Mouse (Mus musculus): ENCODE results near the gene Nrl. TPM values are rescaled to one million over a fixed set of nuclear protein-coding genes. Genes with fewer than 3 reads are reported as not detected.

Nrl gene
- polyA plus RNA-seq, 1 experiment = not detected

- Histone ChIP-seq H3K36me3 (ENCODE audit: control insufficient read depth, insufficient read depth) (no peaks in the 10 kb centered on the region), H3K79me2 (ENCODE audit: control insufficient read depth, insufficient read depth) (no peaks in the 10 kb centered on the region), H3K79me3 (ENCODE audit: low read depth) (no peaks in the 10 kb centered on the region), H3ac (ENCODE audit: control insufficient read depth, insufficient read length, low read depth) (no peak overlapping the region), H3K27me3 (ENCODE audit: control insufficient read depth, insufficient read depth, insufficient read length) (peaks cover 39% of the 10 kb centered on the region), H3K4me3 (ENCODE audit: insufficient read depth, poor library complexity, severe bottlenecking) (no peak overlapping the region)
- TF ChIP-seq MYOD1 (IDR thresholded peaks at IDR 0.05; ENCODE audit: control insufficient read depth, insufficient read length, low read depth) (no peak), MAX (IDR thresholded peaks at IDR 0.05) (no peak), CTCF (IDR thresholded peaks at IDR 0.05; ENCODE audit: control insufficient read depth, insufficient read depth, insufficient read length) (no peak), MYOG (IDR thresholded peaks at IDR 0.05; ENCODE audit: control insufficient read depth, extremely low read depth, insufficient read length) (no peak)
These were observed 55.0 kb downstream of the Nrl start for GRCm38 (mm10) chr14:55469821-55470220.

- no peaks in the 10 kb centered on the region for H3K79me3 ChIP-seq (ENCODE audit: low read depth)
- no peak for TF ChIP-seq MYOD1 (IDR thresholded peaks at IDR 0.05; ENCODE audit: control insufficient read depth, insufficient read length, low read depth)
- TF ChIP-seq FOSL1 (IDR thresholded peaks at IDR 0.05; ENCODE audit: insufficient read depth, low read length, poor library complexity, severe bottlenecking) = no peak
- no peak for TF ChIP-seq CEBPB (IDR thresholded peaks at IDR 0.05; ENCODE audit: low read depth)
- no peak for TF ChIP-seq MAX (IDR thresholded peaks at IDR 0.05)
- no peak for TF ChIP-seq CTCF (IDR thresholded peaks at IDR 0.05; ENCODE audit: control insufficient read depth, insufficient read depth, insufficient read length)
- TF ChIP-seq MYOG (IDR thresholded peaks at IDR 0.05; ENCODE audit: control insufficient read depth, extremely low read depth, insufficient read length) = no peak
- TF ChIP-seq USF1 (IDR thresholded peaks at IDR 0.05; ENCODE audit: low read depth) = no peak
These were observed 55.7 kb downstream of the Nrl start for GRCm38 (mm10) chr14:55469041-55469440.

More at GRCm38 (mm10) chr14:55469041-55469440, 55.7 kb downstream of the Nrl start:
- no peaks in the 10 kb centered on the region for H3K36me3 ChIP-seq (ENCODE audit: control insufficient read depth, insufficient read depth)
- H3K4me3 ChIP-seq (ENCODE audit: insufficient read depth, poor library complexity, severe bottlenecking) = no peak overlapping the region
- no peaks in the 10 kb centered on the region for H3K79me2 ChIP-seq (ENCODE audit: control insufficient read depth, insufficient read depth)
- no peak overlapping the region for H3ac ChIP-seq (ENCODE audit: control insufficient read depth, insufficient read length, low read depth)
- peaks cover 43% of the 10 kb centered on the region for H3K27me3 ChIP-seq (ENCODE audit: control insufficient read depth, insufficient read depth, insufficient read length)

Other genes starting within 250 kb of the Nrl start
- gene Dhrs4, start 46.2 kb downstream of the Nrl start, polyA plus RNA-seq (2012; fragmentation: generic; extraction: Trizol) = 45.9 TPM
- gene Carmil3, start 34.3 kb downstream of the Nrl start, polyA plus RNA-seq (2012; fragmentation: generic; extraction: Trizol) = 0.23 TPM
- not detected for gene Cpne6, start 14.5 kb downstream of the Nrl start, polyA plus RNA-seq (2012; fragmentation: generic; extraction: Trizol)
- 87.9 TPM for gene Pck2, start 15.3 kb upstream of the Nrl start, polyA plus RNA-seq (2012; fragmentation: generic; extraction: Trizol)
- 15.8 TPM for gene Dcaf11, start 35.0 kb upstream of the Nrl start, polyA plus RNA-seq (2012; fragmentation: generic; extraction: Trizol)
- 0.16 TPM for gene A730061H03Rik, start 35.4 kb upstream of the Nrl start, polyA plus RNA-seq (2012; fragmentation: generic; extraction: Trizol)
- gene Fitm1, start 50.6 kb upstream of the Nrl start, polyA plus RNA-seq (2012; fragmentation: generic; extraction: Trizol) = 0.40 TPM
- 63.7 TPM for gene Psme1, start 53.1 kb upstream of the Nrl start, polyA plus RNA-seq (2012; fragmentation: generic; extraction: Trizol)
- gene Emc9, start 60.3 kb upstream of the Nrl start, polyA plus RNA-seq (2012; fragmentation: generic; extraction: Trizol) = 7.5 TPM
- 110 TPM for gene Psme2, start 66.1 kb upstream of the Nrl start, polyA plus RNA-seq (2012; fragmentation: generic; extraction: Trizol)
- 9.4 TPM for gene Rnf31, start 66.7 kb upstream of the Nrl start, polyA plus RNA-seq (2012; fragmentation: generic; extraction: Trizol)
- 3.3 TPM for gene Irf9, start 78.6 kb upstream of the Nrl start, polyA plus RNA-seq (2012; fragmentation: generic; extraction: Trizol)
- not detected for gene Rec8, start 93.1 kb upstream of the Nrl start, polyA plus RNA-seq (2012; fragmentation: generic; extraction: Trizol)
- 113 TPM for gene Ipo4, start 111.0 kb upstream of the Nrl start, polyA plus RNA-seq (2012; fragmentation: generic; extraction: Trizol)
- 0.13 TPM for gene Gm49378, start 112.9 kb upstream of the Nrl start, polyA plus RNA-seq (2012; fragmentation: generic; extraction: Trizol)
- 72.9 TPM for gene Tm9sf1, start 118.8 kb upstream of the Nrl start, polyA plus RNA-seq (2012; fragmentation: generic; extraction: Trizol)
- 0.43 TPM for gene Tssk4, start 125.2 kb upstream of the Nrl start, polyA plus RNA-seq (2012; fragmentation: generic; extraction: Trizol)
- 16.5 TPM for gene Mdp1, start 135.5 kb upstream of the Nrl start, polyA plus RNA-seq (2012; fragmentation: generic; extraction: Trizol)
- 23.8 TPM for gene Gmpr2, start 147.0 kb upstream of the Nrl start, polyA plus RNA-seq (2012; fragmentation: generic; extraction: Trizol)
- 478 TPM for gene Nedd8, start 147.1 kb upstream of the Nrl start, polyA plus RNA-seq (2012; fragmentation: generic; extraction: Trizol)
- 24.4 TPM for gene Tinf2, start 156.8 kb upstream of the Nrl start, polyA plus RNA-seq (2012; fragmentation: generic; extraction: Trizol)
- 0.07 TPM for gene Tgm1, start 188.9 kb upstream of the Nrl start, polyA plus RNA-seq (2012; fragmentation: generic; extraction: Trizol)
- 11.9 TPM for gene Rabggta, start 197.3 kb upstream of the Nrl start, polyA plus RNA-seq (2012; fragmentation: generic; extraction: Trizol)
- gene Dhrs1, start 220.7 kb upstream of the Nrl start, polyA plus RNA-seq (2012; fragmentation: generic; extraction: Trizol) = 63.7 TPM
- gene Nop9, start 220.7 kb upstream of the Nrl start, polyA plus RNA-seq (2012; fragmentation: generic; extraction: Trizol) = 38.6 TPM
- 0.05 TPM for gene Cideb, start 233.5 kb upstream of the Nrl start, polyA plus RNA-seq (2012; fragmentation: generic; extraction: Trizol)
- gene Ltb4r2, start 236.4 kb upstream of the Nrl start, polyA plus RNA-seq (2012; fragmentation: generic; extraction: Trizol) = 0.09 TPM
- 0.05 TPM for gene Ltb4r1, start 241.0 kb upstream of the Nrl start, polyA plus RNA-seq (2012; fragmentation: generic; extraction: Trizol)

Measured in C2C12 (cell line).